Comparison of ENCODE assay signal across 8 mouse cellular contexts in genomic region chr11:49711981-49712554, GRCm38 (mm10). TPM values are rescaled to one million over a fixed set of nuclear protein-coding genes. Genes with fewer than 3 reads are reported as not detected.
DNase-seq lines count a peak whose midpoint lies in the region; ATAC-seq lines count a peak whose summit lies in the region.
"Had no signal": no experiment of that assay in that cellular context is flagged by ENCODE, and none has a peak within 500 bp of the region (broad histone marks: within the 10 kb centered on the region; RNA-seq: fewer than 3 reads in every experiment).

No protein-coding gene starts in this region.

- peak overlapping the region; percentile 100 for H3K27ac ChIP-seq in heart, embryonic 10.5 days

- H3K4me3 ChIP-seq in heart, embryonic 10.5 days, result peak overlapping the region; percentile 98

- no peaks in the 10 kb centered on the region for H3K9me3 ChIP-seq in heart, embryonic 10.5 days

- no peaks in the 10 kb centered on the region for H3K27me3 ChIP-seq in heart, embryonic 10.5 days (ENCODE audit: insufficient read depth, poor library complexity, severe bottlenecking)
- no peaks in the 10 kb centered on the region for H3K27me3 ChIP-seq in splenic B cell, adult 2 months (ENCODE audit: control insufficient read depth, insufficient read depth, low read length, poor library complexity, severe bottlenecking)

- 1% methylated on average over 63 of the region's 70 CpGs for WGBS in heart, embryonic 10.5 days

- peak; percentile 24 for DNase-seq in 416B (ENCODE audit: low read depth)
- DNase-seq in cerebellum, adult 9-11 months, result peak; percentile 69
- DNase-seq in heart, embryonic 10.5 days (ENCODE audit: low spot score), result peak; percentile 81
- peak; percentile 62 for DNase-seq in kidney, postnatal 10 days
- DNase-seq in splenic B cell, adult 2 months (ENCODE audit: low read depth, low spot score), result peak; percentile 50

- 0 out of 2 replicates have a peak, but pooled peaks cover 12% of the 10 kb centered on the region for H3K36me3 ChIP-seq in heart, embryonic 10.5 days
- no peaks in the 10 kb centered on the region for H3K36me3 ChIP-seq in splenic B cell, adult 2 months (ENCODE audit: control insufficient read depth, insufficient read depth, low read length, poor library complexity, severe bottlenecking)

- H3K4me1 ChIP-seq in heart, embryonic 10.5 days, result peaks cover 21% of the 10 kb centered on the region

- ATAC-seq in CD4-positive, CD25-positive, alpha-beta regulatory T cell, adult 4 months, result peak; percentile 10
- peak; percentile 4; the same call in 1 of the 2 replicates for ATAC-seq in megakaryocyte, adult 5-6 weeks (ENCODE audit: poor library complexity, severe bottlenecking)

RNA-seq across cellular contexts. Expression of gene Cnot6, which starts 0.5 kb away (rescaled TPM):
- polyA plus RNA-seq in CD4-positive, CD25-positive, alpha-beta regulatory T cell, adult 4 months (2017; shearing (Covaris generic)), result 10 to 100 TPM; 19.6 to 30.0 TPM
- polyA plus RNA-seq in heart, embryonic 10.5 days (2016; fragmentation: Nextera tagmentation; extraction: Ambion mirVana), result 47.0 and 56.0 TPM in 2 replicates
- total RNA-seq in megakaryocyte, adult 5-6 weeks (2015), result 65.2 and 67.0 TPM in 2 replicates
- 45.4 and 58.5 TPM in 2 replicates for total RNA-seq in megakaryocyte, adult 5-6 weeks (2017)

RNA-seq across cellular contexts. Expression of gene Scgb3a1, which starts 48.7 kb away (rescaled TPM):
- under 1 TPM in 1 of 2 experiments, not detected in 1; 0.56 TPM for polyA plus RNA-seq in CD4-positive, CD25-positive, alpha-beta regulatory T cell, adult 4 months (2017; shearing (Covaris generic))
- polyA plus RNA-seq in heart, embryonic 10.5 days (2016; fragmentation: Nextera tagmentation; extraction: Ambion mirVana), result 0.30 and 1.3 TPM in 2 replicates
- total RNA-seq in megakaryocyte, adult 5-6 weeks (2015), result not detected in 2 replicates
- not detected in 2 replicates for total RNA-seq in megakaryocyte, adult 5-6 weeks (2017)
- total RNA-seq: hematopoietic stem cell, adult 5-6 weeks had no signal

Comparison
In these comparisons a context has a peak if more than half of its experiments do, and no peak if none do; other contexts are left out.
1. Peak in every context shown above with its lines: DNase-seq, ATAC-seq, H3K4me3 ChIP-seq and H3K27ac ChIP-seq.
2. DNase-seq: peak in every context shown above with its lines; median percentile 81 in heart, embryonic 10.5 days; 69 in cerebellum, adult 9-11 months; 62 in kidney, postnatal 10 days; 50 in splenic B cell, adult 2 months; 24 in 416B.